In genomic region chr4:149269026-149269425, GRCm38 (mm10) we compare ENCODE assay signal across 24 mouse cellular contexts.
"Had no signal": no experiment of that assay in that cellular context is flagged by ENCODE, and none has a peak within 500 bp of the region (broad histone marks: within the 10 kb centered on the region; RNA-seq: fewer than 3 reads in every experiment).

No protein-coding gene starts in this region.

- H3K4me1 ChIP-seq: heart, embryonic 10.5 days; heart, embryonic 12.5 days; hindbrain, embryonic 13.5 days; hindbrain, embryonic 15.5 days; intestine, embryonic 15.5 days; kidney, embryonic 15.5 days; limb, embryonic 10.5 days; limb, embryonic 12.5 days; liver, embryonic 13.5 days; liver, embryonic 15.5 days had no signal

- H3K27me3 ChIP-seq: heart, embryonic 12.5 days; hindbrain, embryonic 13.5 days; hindbrain, embryonic 15.5 days; intestine, embryonic 15.5 days; kidney, embryonic 15.5 days; limb, embryonic 12.5 days; liver, embryonic 13.5 days; liver, embryonic 15.5 days had no signal

- DNase-seq: forebrain, postnatal 0 days; gastrocnemius, postnatal 14 days; gastrocnemius, postnatal 36 days; heart, adult 18-20 months; heart, postnatal 10 days; kidney, adult 11 months; kidney, postnatal 14 days; layer of hippocampus, adult 9-11 months; layer of hippocampus, postnatal 36 days; liver; liver, embryonic 13.5 days; liver, postnatal 0 days had no signal

- H3K9me3 ChIP-seq: heart, embryonic 10.5 days; heart, embryonic 12.5 days; hindbrain, embryonic 13.5 days; hindbrain, embryonic 15.5 days; intestine, embryonic 15.5 days; kidney, embryonic 15.5 days; limb, embryonic 10.5 days; liver, embryonic 13.5 days; liver, embryonic 15.5 days had no signal

- H3K4me2 ChIP-seq: heart, embryonic 12.5 days; hindbrain, embryonic 13.5 days; hindbrain, embryonic 15.5 days; intestine, embryonic 15.5 days; kidney, embryonic 15.5 days; limb, embryonic 12.5 days; liver, embryonic 11.5 days; liver, embryonic 13.5 days; liver, embryonic 15.5 days had no signal

- ATAC-seq: forebrain, postnatal 0 days; hindbrain, postnatal 0 days; intestine, embryonic 15.5 days; liver, postnatal 0 days had no signal

- H3K9ac ChIP-seq: forebrain, postnatal 0 days; heart, embryonic 12.5 days; hindbrain, embryonic 13.5 days; hindbrain, embryonic 15.5 days; intestine, embryonic 15.5 days; kidney, embryonic 15.5 days; limb, embryonic 12.5 days; liver, embryonic 13.5 days; liver, embryonic 15.5 days; liver, postnatal 0 days had no signal

- H3K4me3 ChIP-seq: heart, embryonic 10.5 days; heart, embryonic 12.5 days; hindbrain, embryonic 13.5 days; hindbrain, embryonic 15.5 days; intestine, embryonic 15.5 days; kidney, embryonic 15.5 days; limb, embryonic 10.5 days; limb, embryonic 12.5 days; liver, embryonic 13.5 days; liver, embryonic 15.5 days had no signal

- H3K27ac ChIP-seq: heart, embryonic 10.5 days; hindbrain, embryonic 13.5 days; hindbrain, embryonic 15.5 days; hindbrain, postnatal 0 days; intestine, embryonic 15.5 days; kidney, embryonic 15.5 days; kidney, postnatal 0 days; limb, embryonic 10.5 days; limb, embryonic 12.5 days; liver, embryonic 13.5 days; liver, embryonic 15.5 days had no signal
